Mouse (Mus musculus) bone marrow macrophage, adult 2 months (primary cell): Measurements from ENCODE around the gene Ppig. TPM values are rescaled to one million over a fixed set of nuclear protein-coding genes. Genes with fewer than 3 reads are reported as not detected.

Source experiments
- H3K27ac ChIP-seq: 2 replicates; pipeline ENCODE4 v1.5.1; 2012; ENCODE audit warnings: low read depth, low read length; ENCODE audit not compliant: insufficient read depth
- H3K4me1 ChIP-seq: 2 replicates; pipeline ENCODE4 v1.6.1; 2012; ENCODE audit warnings: low read length; ENCODE audit not compliant: control insufficient read depth, insufficient read depth
- H3K4me3 ChIP-seq: 2 replicates; pipeline ENCODE4 v1.5.1; 2012; ENCODE audit warnings: mild to moderate bottlenecking, low read length, moderate library complexity; ENCODE audit not compliant: insufficient read depth
- CTCF ChIP-seq: IDR thresholded peaks from 2 replicates; pipeline ENCODE4 v1.5.1; 2012; ENCODE audit warnings: low read depth, mild to moderate bottlenecking, low read length, moderate library complexity
- POLR2A ChIP-seq: IDR thresholded peaks from 2 replicates; pipeline ENCODE4 v1.6.1; 2012; ENCODE audit warnings: mild to moderate bottlenecking, low read depth, low read length, borderline replicate concordance
- polyA plus RNA-seq: library from polyadenylated mRNA; stranded (reverse); fragments of >200 nt; gene quantifications from 2 replicates; pipeline ENCODE4 v1.2.4, GENCODE M21; 2012; ENCODE audit not compliant: missing spikeins, insufficient read depth, insufficient read length

Ppig gene
- polyA plus RNA-seq, 1 experiment: 134 TPM

- Histone ChIP-seq H3K27ac (no peak overlapping the region), H3K4me1 (no peaks in the 10 kb centered on the region), H3K4me3 (no peak overlapping the region)
- no peak for TF ChIP-seq CTCF
These were observed 31.5 kb upstream of the Ppig start for GRCm38 (mm10) chr2:69690843-69691242.

GRCm38 (mm10) chr2:69693501-69693900, 28.8 kb upstream of the Ppig start:
- Histone ChIP-seq H3K4me3 (no peak overlapping the region), H3K4me1 (no peaks in the 10 kb centered on the region), H3K27ac (no peak overlapping the region)
- TF ChIP-seq CTCF (no peak), POLR2A (no peak)

GRCm38 (mm10) chr2:69700446-69700845, 21.9 kb upstream of the Ppig start:
- H3K4me3 ChIP-seq: no peak overlapping the region
- H3K4me1 ChIP-seq: no peaks in the 10 kb centered on the region
- no peak overlapping the region for H3K27ac ChIP-seq
- TF ChIP-seq POLR2A: no peak
- TF ChIP-seq CTCF: no peak

GRCm38 (mm10) chr2:69712171-69712570, 10.2 kb upstream of the Ppig start:
- peak overlapping the region; percentile 35 for H3K4me3 ChIP-seq
- no peak overlapping the region for H3K27ac ChIP-seq
- TF ChIP-seq POLR2A (no peak), CTCF (no peak)
- H3K4me1 ChIP-seq: peaks cover 3% of the 10 kb centered on the region

- peak within 1 kb of the TSS; percentile 67 for H3K4me3 ChIP-seq
- TF ChIP-seq POLR2A (no peak), CTCF (no peak)
- H3K27ac ChIP-seq: peak within 1 kb of the TSS; percentile 48
- peaks cover 4% of the 10 kb centered on the region for H3K4me1 ChIP-seq
These were observed 9.2 kb upstream of the Ppig start, which contains the start of gene Fastkd1 for GRCm38 (mm10) chr2:69712981-69713625. Fastkd1 (minus strand) TSS chr2:69713516.

- TF ChIP-seq POLR2A (no peak), CTCF (no peak)
- Histone ChIP-seq H3K4me3 (peak overlapping the region; percentile 22; the same call in 1 of the 2 replicates), H3K27ac (no peak overlapping the region), H3K4me1 (peaks cover 9% of the 10 kb centered on the region)
These were observed 8.7 kb upstream of the Ppig start for GRCm38 (mm10) chr2:69713626-69714014.

- Histone ChIP-seq H3K4me3 (no peak overlapping the region), H3K27ac (no peak overlapping the region), H3K4me1 (peaks cover 14% of the 10 kb centered on the region)
- TF ChIP-seq POLR2A (no peak), CTCF (no peak)
These were observed 8.2 kb upstream of the Ppig start for GRCm38 (mm10) chr2:69714126-69714525.

GRCm38 (mm10) chr2:69716483-69716882, 5.9 kb upstream of the Ppig start:
- H3K4me1 ChIP-seq: peaks cover 21% of the 10 kb centered on the region
- H3K27ac ChIP-seq: no peak overlapping the region
- H3K4me3 ChIP-seq: no peak overlapping the region
- TF ChIP-seq CTCF: no peak
- no peak for TF ChIP-seq POLR2A

- no peak for TF ChIP-seq POLR2A
- TF ChIP-seq CTCF: no peak
- peak overlapping the region; percentile 29; the same call in 1 of the 2 replicates for H3K4me3 ChIP-seq
- H3K27ac ChIP-seq: peak overlapping the region; percentile 64
- H3K4me1 ChIP-seq: peaks cover 24% of the 10 kb centered on the region
These were observed 3.2 kb upstream of the Ppig start for GRCm38 (mm10) chr2:69719121-69719520.

GRCm38 (mm10) chr2:69722650-69723518, 539 bp downstream of the Ppig start:
- peak overlapping the region; percentile 93 for H3K4me3 ChIP-seq
- no peak for TF ChIP-seq CTCF
- TF ChIP-seq POLR2A: peak; percentile 24; the same call in 1 of the 2 replicates

More at GRCm38 (mm10) chr2:69722650-69723518, 539 bp downstream of the Ppig start:
- H3K4me1 ChIP-seq: peaks cover 27% of the 10 kb centered on the region
- H3K27ac ChIP-seq: peak overlapping the region; percentile 81
